In the genomic region with DNA sequence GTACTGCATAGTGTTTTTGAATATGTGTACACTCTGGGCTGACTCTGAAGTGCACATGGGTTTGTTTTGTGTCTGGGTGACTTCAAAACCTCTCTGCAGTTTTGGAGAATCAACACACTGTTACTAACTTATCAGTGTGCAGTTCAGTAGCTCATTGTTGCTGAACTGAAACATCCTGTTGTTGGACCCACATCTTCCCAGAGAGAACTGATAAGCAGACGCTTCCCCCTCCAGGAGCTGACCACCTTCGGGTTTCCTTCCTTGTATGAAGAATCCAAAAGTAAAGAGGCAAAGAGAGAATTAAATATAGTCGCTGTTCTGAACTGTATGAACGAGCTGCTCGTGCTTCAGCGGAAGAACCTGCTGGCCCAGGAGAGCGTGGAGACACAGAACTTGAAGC, we compare ENCODE assay signal across 27 mouse cellular contexts. TPM values are rescaled to one million over a fixed set of nuclear protein-coding genes. Genes with fewer than 3 reads are reported as not detected.
DNase-seq lines count a peak whose midpoint lies in the region; ATAC-seq and TF ChIP-seq lines count a peak whose summit lies in the region.
"Had no signal": no experiment of that assay in that cellular context is flagged by ENCODE, and none has a peak within 500 bp of the region (broad histone marks: within the 10 kb centered on the region; RNA-seq: fewer than 3 reads in every experiment).

No protein-coding gene starts in this region.

- DNase-seq in heart, adult 18-20 months: no peak
- DNase-seq in heart, adult 11 months: no peak
- DNase-seq in liver, postnatal 0 days: no peak
- no peak for DNase-seq in liver, embryonic 11.5 days (ENCODE audit: low spot score)
- DNase-seq in MEL-GATA-1-ER (ENCODE audit: extremely low read depth, low read depth): peak; percentile 89
- no peak for DNase-seq in gastrocnemius, postnatal 4 days (ENCODE audit: low spot score in 2 of 2)
- DNase-seq: adrenal gland, adult 8-10 months; cerebellum, adult 2 months; gastrocnemius, postnatal 10 days; kidney, adult 9 months; kidney, postnatal 10 days; right cerebral cortex, adult 18-20 months; spleen, adult 18-20 months; thymus, postnatal 4 days had no signal

- no peaks in the 10 kb centered on the region for H3K36me3 ChIP-seq in heart, embryonic 11.5 days (ENCODE audit: control insufficient read depth, insufficient read depth, low read length)
- peaks cover 6% of the 10 kb centered on the region; the same call in 1 of the 2 replicates for H3K36me3 ChIP-seq in heart, embryonic 16.5 days (ENCODE audit: control insufficient read depth, insufficient read depth)
- H3K36me3 ChIP-seq in liver, postnatal 0 days (replicated peaks; ENCODE audit: insufficient read depth, low read length): peaks cover 31% of the 10 kb centered on the region
- peaks cover 26% of the 10 kb centered on the region for H3K36me3 ChIP-seq in liver, embryonic 11.5 days (ENCODE audit: control insufficient read depth, insufficient read depth, low read length)

- H3K4me3 ChIP-seq in heart, embryonic 11.5 days (ENCODE audit: low read depth, low read length): no peak overlapping the region
- no peak overlapping the region for H3K4me3 ChIP-seq in heart, embryonic 16.5 days (ENCODE audit: low read length)
- no peak overlapping the region for H3K4me3 ChIP-seq in liver, postnatal 0 days (ENCODE audit: low read depth, low read length)
- no peak overlapping the region for H3K4me3 ChIP-seq in liver, embryonic 11.5 days (ENCODE audit: low read depth, low read length)
- H3K4me3 ChIP-seq: forebrain, embryonic 13.5 days; left cerebral cortex, adult 2 months; limb, embryonic 12.5 days; lung, embryonic 15.5 days; midbrain, embryonic 12.5 days; myocyte; neural tube, embryonic 12.5 days had no signal

- peak overlapping the region; percentile 57 for H3K27ac ChIP-seq in heart, embryonic 11.5 days (ENCODE audit: low read depth, low read length)
- 0 out of 2 replicates have a peak overlapping the region, but pooled peaks have one; percentile 19 for H3K27ac ChIP-seq in heart, embryonic 16.5 days (ENCODE audit: low read length)
- peak overlapping the region; percentile 12; the same call in 1 of the 2 replicates for H3K27ac ChIP-seq in liver, postnatal 0 days (ENCODE audit: low read depth)
- no peak overlapping the region for H3K27ac ChIP-seq in liver, embryonic 11.5 days (ENCODE audit: low read depth, low read length)
- H3K27ac ChIP-seq: hindbrain, embryonic 14.5 days; left cerebral cortex, adult 2 months; limb, embryonic 12.5 days; liver, embryonic 14.5 days; lung, embryonic 15.5 days; midbrain, embryonic 12.5 days; neural tube, embryonic 12.5 days had no signal

- WGBS in heart, embryonic 11.5 days (ENCODE audit: insufficient replicate concordance): 60% methylated on average over 7 of the region's 7 CpGs
- 65% methylated on average over 7 of the region's 7 CpGs for WGBS in heart, embryonic 16.5 days
- 59% methylated on average over 7 of the region's 7 CpGs for WGBS in liver, postnatal 0 days (ENCODE audit: insufficient replicate concordance)
- 50% methylated on average over 7 of the region's 7 CpGs for WGBS in liver, embryonic 11.5 days

- no peak overlapping the region for H3K9ac ChIP-seq in heart, embryonic 11.5 days (ENCODE audit: low read depth, low read length)
- H3K9ac ChIP-seq in heart, embryonic 16.5 days (ENCODE audit: low read length): no peak overlapping the region
- no peak overlapping the region for H3K9ac ChIP-seq in liver, postnatal 0 days (replicated peaks)
- H3K9ac ChIP-seq in liver, embryonic 11.5 days (ENCODE audit: low read depth, low read length): no peak overlapping the region
- H3K9ac ChIP-seq: forebrain, embryonic 13.5 days; hindbrain, embryonic 14.5 days; limb, embryonic 12.5 days; liver, embryonic 14.5 days; lung, embryonic 15.5 days; midbrain, embryonic 12.5 days; neural tube, embryonic 12.5 days had no signal

- H3K4me2 ChIP-seq in heart, embryonic 11.5 days: no peak overlapping the region
- no peak overlapping the region for H3K4me2 ChIP-seq in heart, embryonic 16.5 days (ENCODE audit: low read depth, low read length)
- no peak overlapping the region for H3K4me2 ChIP-seq in liver, postnatal 0 days (ENCODE audit: low read depth, low read length)
- no peak overlapping the region for H3K4me2 ChIP-seq in liver, embryonic 11.5 days
- H3K4me2 ChIP-seq: forebrain, embryonic 13.5 days; hindbrain, embryonic 14.5 days; limb, embryonic 12.5 days; lung, embryonic 15.5 days; midbrain, embryonic 12.5 days; neural tube, embryonic 12.5 days had no signal

- H3K4me1 ChIP-seq in heart, embryonic 11.5 days (ENCODE audit: control insufficient read depth, insufficient read depth, low read length): peaks cover 11% of the 10 kb centered on the region; the same call in 1 of the 2 replicates
- H3K4me1 ChIP-seq in heart, embryonic 16.5 days (ENCODE audit: control insufficient read depth, insufficient read depth, low read length): peaks cover 6% of the 10 kb centered on the region; the same call in 1 of the 2 replicates
- no peaks in the 10 kb centered on the region for H3K4me1 ChIP-seq in liver, postnatal 0 days (ENCODE audit: insufficient read depth)
- peaks cover 9% of the 10 kb centered on the region; the same call in 1 of the 2 replicates for H3K4me1 ChIP-seq in liver, embryonic 11.5 days (replicated peaks; ENCODE audit: control insufficient read depth, insufficient read depth, low read length)
- H3K4me1 ChIP-seq: forebrain, embryonic 13.5 days; limb, embryonic 12.5 days; lung, embryonic 15.5 days; midbrain, embryonic 12.5 days; neural tube, embryonic 12.5 days had no signal

- no peak for TF ChIP-seq EP300 in liver, postnatal 0 days (IDR thresholded peaks at IDR 0.05; ENCODE audit: low read depth)

- TF ChIP-seq CTCF in liver, postnatal 0 days (IDR thresholded peaks at IDR 0.05; ENCODE audit: low read depth): no peak

- no peaks in the 10 kb centered on the region for H3K27me3 ChIP-seq in heart, embryonic 11.5 days (ENCODE audit: control insufficient read depth, insufficient read depth, low read length)
- no peaks in the 10 kb centered on the region for H3K27me3 ChIP-seq in heart, embryonic 16.5 days (ENCODE audit: control insufficient read depth, insufficient read depth, low read length)
- no peaks in the 10 kb centered on the region for H3K27me3 ChIP-seq in liver, postnatal 0 days (ENCODE audit: insufficient read depth, low read length)
- H3K27me3 ChIP-seq in liver, embryonic 11.5 days (replicated peaks; ENCODE audit: control insufficient read depth, insufficient read depth, low read length): no peaks in the 10 kb centered on the region
- H3K27me3 ChIP-seq: forebrain, embryonic 13.5 days; limb, embryonic 12.5 days; lung, embryonic 15.5 days; midbrain, embryonic 12.5 days; neural tube, embryonic 12.5 days had no signal

- H3K9me3 ChIP-seq in heart, embryonic 11.5 days (replicated peaks; ENCODE audit: control insufficient read depth, low read length): no peaks in the 10 kb centered on the region
- no peaks in the 10 kb centered on the region for H3K9me3 ChIP-seq in heart, embryonic 16.5 days (replicated peaks; ENCODE audit: control insufficient read depth, low read length)
- no peaks in the 10 kb centered on the region for H3K9me3 ChIP-seq in liver, postnatal 0 days (ENCODE audit: low read length)
- H3K9me3 ChIP-seq in liver, embryonic 11.5 days (ENCODE audit: control insufficient read depth, low read length): no peaks in the 10 kb centered on the region
- H3K9me3 ChIP-seq: forebrain, embryonic 13.5 days; limb, embryonic 12.5 days; lung, embryonic 15.5 days; midbrain, embryonic 12.5 days; neural tube, embryonic 12.5 days had no signal

- ATAC-seq in heart, embryonic 11.5 days (replicated peaks; ENCODE audit: insufficient number of reproducible peaks, low FRiP score, low TSS enrichment): no peak
- peak; percentile 25; the same call in 1 of the 2 replicates for ATAC-seq in heart, embryonic 16.5 days (replicated peaks; ENCODE audit: extremely low read depth, insufficient read depth, low FRiP score)
- ATAC-seq in liver, postnatal 0 days: no peak
- no peak for ATAC-seq in liver, embryonic 11.5 days (replicated peaks; ENCODE audit: low FRiP score)
- ATAC-seq: CD4-positive, CD25-positive, alpha-beta regulatory T cell, adult 4 months; forebrain, embryonic 13.5 days; intestine, postnatal 0 days had no signal

RNA-seq across cellular contexts. Expression of a gene that starts 14.5 kb away (rescaled TPM):
- 29.7 and 32.1 TPM in 2 replicates for polyA plus RNA-seq in heart, embryonic 11.5 days (2014; fragmentation: Nextera tagmentation; extraction: Ambion mirVana)
- 10 to 100 TPM; 13.0 to 15.1 TPM for total RNA-seq in heart, adult 18-20 months (2021)
- polyA plus RNA-seq in heart, embryonic 16.5 days (2015; fragmentation: Nextera tagmentation; extraction: Ambion mirVana): 16.2 and 16.8 TPM in 2 replicates
- polyA plus RNA-seq in liver, postnatal 0 days (2015; fragmentation: Nextera tagmentation; extraction: Ambion mirVana): 19.3 and 22.4 TPM in 2 replicates
- polyA plus RNA-seq in liver, embryonic 11.5 days (2014; fragmentation: Nextera tagmentation; extraction: Ambion mirVana): 109 and 130 TPM in 2 replicates
- 10 to 100 TPM; 20.2 to 22.6 TPM for total RNA-seq in gastrocnemius, postnatal 4 days (2021)

RNA-seq across cellular contexts. Expression of a gene that starts 30.7 kb away (rescaled TPM):
- 10.8 and 12.5 TPM in 2 replicates for polyA plus RNA-seq in heart, embryonic 11.5 days (2014; fragmentation: Nextera tagmentation; extraction: Ambion mirVana)
- 1 to 10 TPM; 2.6 to 3.4 TPM for total RNA-seq in heart, adult 18-20 months (2021)
- 7.8 and 8.7 TPM in 2 replicates for polyA plus RNA-seq in heart, embryonic 16.5 days (2015; fragmentation: Nextera tagmentation; extraction: Ambion mirVana)
- polyA plus RNA-seq in liver, postnatal 0 days (2015; fragmentation: Nextera tagmentation; extraction: Ambion mirVana): 8.3 and 9.9 TPM in 2 replicates
- 8.2 and 8.4 TPM in 2 replicates for polyA plus RNA-seq in liver, embryonic 11.5 days (2014; fragmentation: Nextera tagmentation; extraction: Ambion mirVana)
- total RNA-seq in gastrocnemius, postnatal 4 days (2021): 1 to 10 TPM; 7.9 to 8.6 TPM
